Mouse (Mus musculus) spleen, postnatal 10 days (tissue): ENCODE measurements around the gene Ubl3.

Source experiments
- DNase-seq, 2 experiments: peaks; one replicate each; pipeline ENCODE4 v3.0.0; 2021 to 2022; ENCODE audit warnings: low spot score in 2 of 2

The Ubl3 gene

GRCm38 (mm10) chr5:148486202-148486601, 66.4 kb downstream of the Ubl3 start:
- no peak for DNase-seq

GRCm38 (mm10) chr5:148481745-148482144, 70.8 kb downstream of the Ubl3 start:
- no peak for DNase-seq

- no peak for DNase-seq
These were observed 78.2 kb downstream of the Ubl3 start for GRCm38 (mm10) chr5:148474346-148474745.

- DNase-seq: no peak
These were observed 83.8 kb downstream of the Ubl3 start for GRCm38 (mm10) chr5:148468626-148469441.

- DNase-seq: no peak
These were observed 85.5 kb downstream of the Ubl3 start for GRCm38 (mm10) chr5:148466933-148467607.

GRCm38 (mm10) chr5:148466116-148466515, 86.5 kb downstream of the Ubl3 start:
- DNase-seq: no peak

- no peak for DNase-seq
These were observed 87.5 kb downstream of the Ubl3 start for GRCm38 (mm10) chr5:148465091-148465490.

- no peak for DNase-seq
These were observed 88.1 kb downstream of the Ubl3 start for GRCm38 (mm10) chr5:148464489-148464888.

- no peak for DNase-seq
These were observed 88.8 kb downstream of the Ubl3 start for GRCm38 (mm10) chr5:148463783-148464294.
